Mouse (Mus musculus) gastrocnemius, adult 2 months (tissue): ENCODE data around the gene Fsd1. TPM values are rescaled to one million over a fixed set of nuclear protein-coding genes. Genes with fewer than 3 reads are reported as not detected.

Experiments
- DNase-seq: peaks from one replicate; pipeline ENCODE4 v3.0.0; 2022
- H3K27ac ChIP-seq: fragments of 200-600 bp; 2 replicates; pipeline ENCODE4 v1.8.1; 2022; ENCODE audit warnings: mild to moderate bottlenecking
- H3K4me3 ChIP-seq: fragments of 200-600 bp; 2 replicates; pipeline ENCODE4 v1.8.1; 2022; ENCODE audit warnings: mild to moderate bottlenecking, moderate library complexity
- CTCF ChIP-seq: fragments of 200-600 bp; IDR thresholded peaks from 2 replicates; pipeline ENCODE4 v1.8.1; 2022; ENCODE audit warnings: antibody characterized with exemption, mild to moderate bottlenecking, moderate library complexity
- intact Hi-C: fragments of 180-260 bp; cut with DNase I; formaldehyde crosslinking; loops from one replicate; pipeline ENCODE4 v1.15.1; 2025
- total RNA-seq, 2 experiments: library from RNA; stranded (reverse); gene quantifications; 2 replicates each; pipeline ENCODE4 v1.2.3; 2021

The Fsd1 gene
- total RNA-seq, 2 experiments from 2014 or later = not detected

GRCm38 (mm10) chr17:55956591-55956990 is 29.7 kb upstream of the Fsd1 start:
- no peak for TF ChIP-seq CTCF
- no peak for DNase-seq
- Histone ChIP-seq H3K27ac (no peak overlapping the region), H3K4me3 (peak overlapping the region; percentile 54)
- intact Hi-C loops = loop anchor here (5.0 kb wide), 1 partner anchor 116 kb away; no protein-coding TSS in a partner anchor

GRCm38 (mm10) chr17:55957168-55957567 is 29.1 kb upstream of the Fsd1 start:
- 0 out of 2 replicates have a peak overlapping the region, but pooled peaks have one; percentile 46 for H3K27ac ChIP-seq
- no peak overlapping the region for H3K4me3 ChIP-seq
- intact Hi-C loops = loop anchor here (1.0 to 5.0 kb wide), 2 partner anchors 53 to 115 kb away; no protein-coding TSS in a partner anchor
- peak; percentile 99 for TF ChIP-seq CTCF
- DNase-seq = peak; percentile 74

- no peak for TF ChIP-seq CTCF
- no peak for DNase-seq
- intact Hi-C loops = loop anchor here (1.0 to 5.0 kb wide), 2 partner anchors 52 to 114 kb away; no protein-coding TSS in a partner anchor
- H3K4me3 ChIP-seq = peak overlapping the region; percentile 80
- peak overlapping the region; percentile 94 for H3K27ac ChIP-seq
Observed at GRCm38 (mm10) chr17:55957726-55958583, 28.4 kb upstream of the Fsd1 start.

GRCm38 (mm10) chr17:55958584-55958886 is 27.8 kb upstream of the Fsd1 start:
- Histone ChIP-seq H3K4me3 (peak overlapping the region; percentile 80), H3K27ac (peak overlapping the region; percentile 94)
- DNase-seq = no peak
- intact Hi-C loops = loop anchor here (5.0 kb wide), 1 partner anchor 114 kb away; no protein-coding TSS in a partner anchor
- TF ChIP-seq CTCF = no peak

- DNase-seq = peak; percentile 94
- intact Hi-C loops = loop anchor here (5.0 kb wide), 1 partner anchor 113 kb away; no protein-coding TSS in a partner anchor
- Histone ChIP-seq H3K27ac (peak within 1 kb of the TSS; percentile 94), H3K4me3 (peak within 1 kb of the TSS; percentile 80)
- no peak; the same call in 1 of the 2 replicates for TF ChIP-seq CTCF
Observed at GRCm38 (mm10) chr17:55958918-55959728, 27.2 kb upstream of the Fsd1 start, which contains the start of gene Yju2. Gene Yju2, plus strand, starts transcription at chr17:55959099.

GRCm38 (mm10) chr17:55959946-55960740 is 26.2 kb upstream of the Fsd1 start:
- H3K27ac ChIP-seq = peak overlapping the region; percentile 94
- intact Hi-C loops = loop anchor here (5.0 to 10.0 kb wide), 2 partner anchors 112 to 295 kb away; partner anchors contain the start of gene Fem1a

GRCm38 (mm10) chr17:55960791-55961190 is 25.5 kb upstream of the Fsd1 start:
- no peak overlapping the region for H3K27ac ChIP-seq
- no peak overlapping the region for H3K4me3 ChIP-seq
- intact Hi-C loops = loop anchor here (10.0 kb wide), 1 partner anchor 294 kb away; the partner anchor contains the start of gene Fem1a
- no peak for TF ChIP-seq CTCF
- no peak for DNase-seq

More at GRCm38 (mm10) chr17:55959946-55960740, 26.2 kb upstream of the Fsd1 start:
- DNase-seq = no peak
- TF ChIP-seq CTCF = no peak
- peak overlapping the region; percentile 80 for H3K4me3 ChIP-seq

- intact Hi-C loops = loop anchor here (10.0 kb wide), 1 partner anchor 293 kb away; the partner anchor contains the start of gene Fem1a
- no peak for DNase-seq
- no peak for TF ChIP-seq CTCF
- no peak overlapping the region for H3K4me3 ChIP-seq
- H3K27ac ChIP-seq = no peak overlapping the region
Observed at GRCm38 (mm10) chr17:55961631-55962030, 24.7 kb upstream of the Fsd1 start.

- no peak for DNase-seq
- Histone ChIP-seq H3K4me3 (no peak overlapping the region), H3K27ac (no peak overlapping the region)
- intact Hi-C loops = loop anchor here (10.0 kb wide), 1 partner anchor 292 kb away; the partner anchor contains the start of gene Fem1a
- TF ChIP-seq CTCF = no peak
Observed at GRCm38 (mm10) chr17:55963171-55963570, 23.1 kb upstream of the Fsd1 start.

- no peak for DNase-seq
- intact Hi-C loops = loop anchor here (10.0 kb wide), 1 partner anchor 290 kb away; the partner anchor contains the start of gene Fem1a
- no peak overlapping the region for H3K27ac ChIP-seq
- TF ChIP-seq CTCF = no peak
- no peak overlapping the region for H3K4me3 ChIP-seq
Observed at GRCm38 (mm10) chr17:55964496-55964895, 21.8 kb upstream of the Fsd1 start.

GRCm38 (mm10) chr17:55964996-55965395 is 21.3 kb upstream of the Fsd1 start:
- intact Hi-C loops = loop anchor here (10.0 kb wide), 1 partner anchor 290 kb away; the partner anchor contains the start of gene Fem1a
- DNase-seq = no peak
- H3K27ac ChIP-seq = no peak overlapping the region
- no peak overlapping the region for H3K4me3 ChIP-seq
- no peak for TF ChIP-seq CTCF
